Mouse (Mus musculus) forebrain, embryonic 11.5 days (tissue): Measurements from ENCODE around the gene Eomes. TPM values are rescaled to one million over a fixed set of nuclear protein-coding genes. Genes with fewer than 3 reads are reported as not detected.

Experiments used
- ATAC-seq: fragments of 200-750 bp; cut with Nextera tagmentation; replicated peaks from 2 replicates; pipeline ENCODE4 v1.8.0; 2017; ENCODE audit warnings: moderate TSS enrichment; ENCODE audit not compliant: low FRiP score
- DNase-seq: peaks from one replicate; pipeline ENCODE4 v3.0.0-alpha.2; 2017; ENCODE audit warnings: low spot score
- H3K27ac ChIP-seq: fragments of 300-500 bp; sonication (generic); 2 replicates; pipeline ENCODE4 v1.5.1; 2014; ENCODE audit warnings: low read depth, low read length
- H3K27me3 ChIP-seq: fragments of 300-500 bp; sonication (generic); 2 replicates; pipeline ENCODE4 v1.6.1; 2014; ENCODE audit warnings: mild to moderate bottlenecking, low read length, mixed read lengths; ENCODE audit not compliant: control insufficient read depth, insufficient read depth
- H3K36me3 ChIP-seq: fragments of 300-500 bp; sonication (generic); 2 replicates; pipeline ENCODE4 v1.6.1; 2014; ENCODE audit warnings: mild to moderate bottlenecking, low read length, moderate library complexity, mixed read lengths; ENCODE audit not compliant: control insufficient read depth, insufficient read depth
- H3K4me1 ChIP-seq: fragments of 300-500 bp; sonication (generic); replicated peaks from 2 replicates; pipeline ENCODE4 v1.6.1; 2014; ENCODE audit warnings: low read length, mixed read lengths; ENCODE audit not compliant: control insufficient read depth, insufficient read depth
- H3K4me2 ChIP-seq: fragments of 300-500 bp; sonication (generic); 2 replicates; pipeline ENCODE4 v1.6.1; 2014; ENCODE audit warnings: low read depth, mild to moderate bottlenecking, low read length, moderate library complexity, mixed read lengths; ENCODE audit not compliant: severe bottlenecking
- H3K4me3 ChIP-seq: fragments of 300-500 bp; sonication (generic); 2 replicates; pipeline ENCODE4 v1.5.1; 2014; ENCODE audit warnings: low read depth, low read length
- H3K9ac ChIP-seq: fragments of 300-500 bp; sonication (generic); 2 replicates; pipeline ENCODE4 v1.6.1; 2014; ENCODE audit warnings: low read length
- H3K9me3 ChIP-seq: fragments of 300-500 bp; sonication (generic); 2 replicates; pipeline ENCODE4 v1.6.1; 2016; ENCODE audit warnings: low read length, mixed read lengths; ENCODE audit not compliant: control insufficient read depth
- WGBS: fragments of 180-500 bp; shearing (Covaris S2); extraction: QIAGEN DNeasy Blood & Tissue Kit; methylation state at CpG from one replicate; pipeline ENCODE4 v1.1.7; 2014; 5-methylcytosine and 5-hydroxymethylcytosine counted together
- polyA plus RNA-seq: library from polyadenylated mRNA; unstranded; fragments of >200 nt; fragmentation: Nextera tagmentation; extraction: Ambion mirVana; gene quantifications from 2 replicates; pipeline ENCODE4 v1.2.1, GENCODE M21; 2014

The Eomes gene
- 22.9 and 25.8 TPM in 2 replicates for polyA plus RNA-seq

GRCm38 (mm10) chr9:118477961-118478360 lies at the start of gene Eomes:
TSS of gene Eomes (plus strand) at chr9:118478212.
- ATAC-seq (no peak), DNase-seq (peak; percentile 71)
- Histone ChIP-seq H3K27ac (peak within 1 kb of the TSS; percentile 57), H3K4me2 (peak within 1 kb of the TSS; percentile 55), H3K36me3 (no peaks in the 10 kb centered on the region), H3K9me3 (no peaks in the 10 kb centered on the region), H3K27me3 (peaks cover 73% of the 10 kb centered on the region), H3K4me1 (peaks cover 18% of the 10 kb centered on the region; the same call in 1 of the 2 replicates), H3K9ac (peak within 1 kb of the TSS; percentile 56), H3K4me3 (peak within 1 kb of the TSS; percentile 42)
- WGBS, result under 1% methylated on average over 9 of the region's 9 CpGs

- no peak overlapping the region for H3K4me3 ChIP-seq
- ATAC-seq, result no peak
- DNase-seq, result no peak
- no peak overlapping the region for H3K9ac ChIP-seq
- no peak overlapping the region for H3K27ac ChIP-seq
- H3K27me3 ChIP-seq, result no peaks in the 10 kb centered on the region
- no peak overlapping the region for H3K4me2 ChIP-seq
- no peaks in the 10 kb centered on the region for H3K36me3 ChIP-seq
- no peaks in the 10 kb centered on the region for H3K4me1 ChIP-seq
- H3K9me3 ChIP-seq, result no peaks in the 10 kb centered on the region
- 28% methylated on average over 9 of the region's 9 CpGs for WGBS
These were observed 33.2 kb upstream of the Eomes start for GRCm38 (mm10) chr9:118444809-118445208.

- DNase-seq (no peak), ATAC-seq (no peak)
- Histone ChIP-seq H3K9me3 (no peaks in the 10 kb centered on the region), H3K27me3 (no peaks in the 10 kb centered on the region), H3K4me3 (no peak overlapping the region), H3K4me2 (no peak overlapping the region), H3K27ac (no peak overlapping the region), H3K4me1 (no peaks in the 10 kb centered on the region), H3K9ac (no peak overlapping the region), H3K36me3 (no peaks in the 10 kb centered on the region)
- WGBS, result 89% methylated on average over 8 of the region's 8 CpGs
These were observed 28.7 kb upstream of the Eomes start for GRCm38 (mm10) chr9:118449336-118449735.

- no peaks in the 10 kb centered on the region for H3K36me3 ChIP-seq
- no peak overlapping the region for H3K9ac ChIP-seq
- H3K27ac ChIP-seq, result no peak overlapping the region
- no peaks in the 10 kb centered on the region for H3K27me3 ChIP-seq
- DNase-seq (no peak), ATAC-seq (no peak)
- H3K9me3 ChIP-seq, result no peaks in the 10 kb centered on the region
- H3K4me3 ChIP-seq, result no peak overlapping the region
- H3K4me1 ChIP-seq, result no peaks in the 10 kb centered on the region
- 54% methylated on average over 9 of the region's 9 CpGs for WGBS
- no peak overlapping the region for H3K4me2 ChIP-seq
These were observed 24.6 kb upstream of the Eomes start for GRCm38 (mm10) chr9:118453427-118453826.

GRCm38 (mm10) chr9:118455188-118455845 lies 22.7 kb upstream of the Eomes start:
- Histone ChIP-seq H3K9me3 (no peaks in the 10 kb centered on the region), H3K4me1 (no peaks in the 10 kb centered on the region), H3K4me3 (no peak overlapping the region), H3K4me2 (no peak overlapping the region), H3K36me3 (no peaks in the 10 kb centered on the region), H3K9ac (no peak overlapping the region), H3K27ac (no peak overlapping the region), H3K27me3 (no peaks in the 10 kb centered on the region)
- no peak for ATAC-seq
- DNase-seq, result no peak
- 83% methylated on average over 9 of the region's 9 CpGs for WGBS

GRCm38 (mm10) chr9:118456405-118456804 lies 21.6 kb upstream of the Eomes start:
- Histone ChIP-seq H3K27ac (no peak overlapping the region), H3K4me1 (no peaks in the 10 kb centered on the region), H3K4me2 (no peak overlapping the region), H3K4me3 (no peak overlapping the region), H3K36me3 (no peaks in the 10 kb centered on the region), H3K9me3 (no peaks in the 10 kb centered on the region), H3K9ac (no peak overlapping the region), H3K27me3 (no peaks in the 10 kb centered on the region)
- no peak for ATAC-seq
- 47% methylated on average over 6 of the region's 6 CpGs for WGBS
- DNase-seq, result no peak

DNA sequence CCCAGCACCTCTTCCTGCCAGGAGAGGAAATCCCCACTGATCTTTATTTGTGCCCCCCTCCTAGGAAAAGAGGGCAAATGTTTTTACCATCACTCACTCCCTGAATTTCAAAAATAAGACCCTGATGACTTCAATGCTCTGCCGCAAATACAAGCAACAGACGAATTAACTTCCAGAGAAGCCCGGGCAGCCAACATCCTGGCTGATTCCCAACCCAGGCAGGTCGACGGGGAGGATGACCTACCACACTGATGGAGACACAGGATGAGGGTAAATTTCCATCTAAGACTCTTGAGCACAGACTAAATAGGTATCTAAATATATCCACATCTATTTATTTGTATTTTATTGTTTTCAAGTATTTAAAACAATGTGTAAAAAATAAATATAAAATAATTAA lies 20.0 kb upstream of the Eomes start:
- H3K27ac ChIP-seq, result no peak overlapping the region
- H3K4me2 ChIP-seq, result no peak overlapping the region
- ATAC-seq, result no peak
- H3K27me3 ChIP-seq, result no peaks in the 10 kb centered on the region
- H3K36me3 ChIP-seq, result no peaks in the 10 kb centered on the region
- 41% methylated on average over 5 of the region's 5 CpGs for WGBS
- no peak for DNase-seq
- H3K4me3 ChIP-seq, result no peak overlapping the region
- no peaks in the 10 kb centered on the region for H3K9me3 ChIP-seq
- H3K4me1 ChIP-seq, result no peaks in the 10 kb centered on the region
- H3K9ac ChIP-seq, result no peak overlapping the region

- Histone ChIP-seq H3K9ac (no peak overlapping the region), H3K4me2 (no peak overlapping the region), H3K4me3 (no peak overlapping the region), H3K27ac (no peak overlapping the region), H3K9me3 (no peaks in the 10 kb centered on the region), H3K36me3 (no peaks in the 10 kb centered on the region), H3K4me1 (no peaks in the 10 kb centered on the region; the same call in 1 of the 2 replicates), H3K27me3 (peaks cover 9% of the 10 kb centered on the region; the same call in 1 of the 2 replicates)
- ATAC-seq, result no peak
- WGBS, result 72% methylated on average over 1 of the region's 1 CpGs
- DNase-seq, result no peak
These were observed 14.0 kb upstream of the Eomes start for GRCm38 (mm10) chr9:118464031-118464430.

DNA sequence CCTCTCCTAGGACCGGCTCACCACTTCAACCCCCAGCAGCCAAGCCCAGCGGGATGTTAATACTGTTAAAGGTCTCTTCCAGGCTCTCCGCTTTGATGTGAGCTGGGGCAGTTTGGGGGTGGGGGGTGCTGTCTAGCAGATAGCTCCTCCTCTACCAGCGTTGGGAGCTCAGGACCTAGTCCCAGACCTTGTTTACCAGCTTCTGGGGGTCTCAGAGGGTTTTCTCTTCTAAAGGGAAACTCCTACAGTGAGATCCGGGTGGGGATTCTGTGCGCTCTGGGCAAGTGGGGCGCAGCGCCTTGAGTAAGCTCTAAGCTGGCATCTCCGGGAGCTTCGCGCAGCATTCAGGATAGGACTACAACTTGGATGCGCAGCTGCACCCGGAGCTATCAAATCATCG lies 9.7 kb upstream of the Eomes start:
- Histone ChIP-seq H3K36me3 (no peaks in the 10 kb centered on the region), H3K4me3 (no peak overlapping the region), H3K4me2 (no peak overlapping the region), H3K4me1 (peaks cover 4% of the 10 kb centered on the region; the same call in 1 of the 2 replicates), H3K9me3 (no peaks in the 10 kb centered on the region), H3K27ac (no peak overlapping the region), H3K27me3 (peaks cover 36% of the 10 kb centered on the region), H3K9ac (no peak overlapping the region)
- no peak for ATAC-seq
- DNase-seq, result no peak
- 1% methylated on average over 14 of the region's 14 CpGs for WGBS
